Mouse (Mus musculus): ENCODE data around the gene A930009A15Rik.

DNA sequence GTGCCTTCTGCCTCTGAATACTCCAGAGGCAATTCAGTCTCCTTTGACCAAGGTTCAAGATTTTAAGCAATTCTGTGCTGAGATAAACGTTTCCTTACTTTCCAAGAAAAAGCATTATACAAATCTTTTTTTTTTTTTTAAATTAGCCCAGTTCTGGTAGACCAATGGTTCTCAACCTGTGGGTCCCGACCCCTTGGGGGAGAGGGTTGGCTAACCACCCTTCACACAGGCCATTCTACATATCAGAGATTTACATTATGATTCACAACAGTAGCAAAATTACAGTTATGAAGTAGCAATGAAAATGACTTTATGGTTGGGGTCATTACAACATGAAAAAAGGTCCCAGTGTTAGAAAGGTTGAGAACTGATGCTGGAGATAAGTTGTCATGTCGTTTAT lies 18.7 kb upstream of the A930009A15Rik start:
- TF ChIP-seq CTCF (IDR thresholded peaks at IDR 0.05; ENCODE audit: low read depth, low read length) = no peak
- no peak for TF ChIP-seq TAL1 (conservative IDR thresholded peaks at IDR 0.05; ENCODE audit: low read depth, low read length)
- no peak for TF ChIP-seq POLR2AphosphoS5 (IDR thresholded peaks at IDR 0.05; ENCODE audit: insufficient replicate concordance, low read depth, low read length)
- no peak for TF ChIP-seq GATA1 (IDR thresholded peaks at IDR 0.05; ENCODE audit: borderline replicate concordance, low read length)
- no peak for TF ChIP-seq GATA2 (IDR thresholded peaks at IDR 0.05; ENCODE audit: borderline replicate concordance, low read depth, low read length)

All from G1E (cell line).